Mouse (Mus musculus) MEL-GATA-1-ER (cell line): ENCODE measurements around the gene Myh15.
A peak's percentile ranks its signal among the peaks of the same experiment; 100 is the strongest.
"Not testable (repeated sequence)": the region's sequence is repeated elsewhere in the genome, so short reads cannot be mapped to it uniquely, and the experiment has no call there.

Experiments
- DNase-seq: peaks from one replicate; pipeline ENCODE4 v3.0.0-alpha.2; 2012; ENCODE audit warnings: low read depth; ENCODE audit errors: extremely low read depth

The Myh15 gene

GRCm38 (mm10) chr16:49057186-49057585, at the start of gene Myh15:
Myh15 (plus strand) TSS chr16:49057486.
- DNase-seq: no peak

GRCm38 (mm10) chr16:49016620-49017332, 40.5 kb upstream of the Myh15 start:
- DNase-seq: no peak

- no peak for DNase-seq
Observed at GRCm38 (mm10) chr16:49035852-49036251, 21.4 kb upstream of the Myh15 start.

GRCm38 (mm10) chr16:49037771-49038170, 19.5 kb upstream of the Myh15 start:
- no peak for DNase-seq

GRCm38 (mm10) chr16:49040554-49041221, 16.6 kb upstream of the Myh15 start:
- DNase-seq: no peak

- no peak for DNase-seq
Observed at GRCm38 (mm10) chr16:49049214-49049613, 8.1 kb upstream of the Myh15 start.

GRCm38 (mm10) chr16:49069256-49069963, 12.1 kb downstream of the Myh15 start:
- DNase-seq: no peak

- DNase-seq: no peak
Observed at GRCm38 (mm10) chr16:49071316-49071715, 14.0 kb downstream of the Myh15 start.

GRCm38 (mm10) chr16:49128015-49128414, 70.7 kb downstream of the Myh15 start:
- no peak for DNase-seq

GRCm38 (mm10) chr16:49156193-49156592, 98.9 kb downstream of the Myh15 start:
- DNase-seq: no peak

- DNase-seq: peak; percentile 17
Observed at GRCm38 (mm10) chr16:49164349-49165137, 107.3 kb downstream of the Myh15 start.

GRCm38 (mm10) chr16:49165728-49166127, 108.4 kb downstream of the Myh15 start:
- DNase-seq: no peak

GRCm38 (mm10) chr16:49167325-49167724, 110.0 kb downstream of the Myh15 start:
- no peak for DNase-seq

GRCm38 (mm10) chr16:49175077-49175476, 117.8 kb downstream of the Myh15 start:
- DNase-seq: no peak

GRCm38 (mm10) chr16:49175729-49176395, 118.6 kb downstream of the Myh15 start:
- DNase-seq: no peak

- no peak for DNase-seq
Observed at GRCm38 (mm10) chr16:49193521-49193920, 136.2 kb downstream of the Myh15 start.

- no peak for DNase-seq
Observed at GRCm38 (mm10) chr16:49193986-49194385, 136.7 kb downstream of the Myh15 start.

GRCm38 (mm10) chr16:49196290-49196689, 139.0 kb downstream of the Myh15 start:
- no peak for DNase-seq

GRCm38 (mm10) chr16:49197951-49198350, 140.7 kb downstream of the Myh15 start:
- no peak for DNase-seq

- no peak for DNase-seq
Observed at GRCm38 (mm10) chr16:49223733-49224132, 166.4 kb downstream of the Myh15 start.

- DNase-seq: not testable (repeated sequence)
Observed at GRCm38 (mm10) chr16:49243517-49243916, 186.2 kb downstream of the Myh15 start.
